Mouse (Mus musculus): ENCODE measurements at regions not wholly inside any gene's neighbourhood (a gene's known extent, or its start where the extent isn't known, plus 50 kb on each side); places are given as distances from the start of the nearest gene placed in this dataset.

DNA sequence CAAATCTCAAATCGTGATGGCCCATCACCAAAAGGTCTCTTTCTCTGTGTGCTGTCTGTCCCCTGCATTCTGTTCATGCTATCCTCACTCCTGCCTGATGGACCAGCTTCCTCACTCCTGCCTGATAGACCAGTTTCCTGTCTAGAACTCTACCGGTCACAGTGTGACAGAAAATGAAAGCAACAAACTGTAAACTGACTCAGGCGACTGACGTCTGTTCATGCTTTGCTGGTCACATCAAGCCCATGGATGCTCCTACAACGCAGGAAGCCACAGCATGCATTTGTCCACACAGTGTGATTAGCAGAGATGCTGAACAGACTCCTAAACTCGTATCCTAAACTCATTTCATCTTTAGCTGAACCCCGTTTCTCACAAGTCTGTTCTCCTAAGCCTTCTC is 227.3 kb upstream of the N4bp1 start:
- no peak for TF ChIP-seq CTCF (IDR thresholded peaks at IDR 0.05; ENCODE audit: control insufficient read depth, insufficient read depth, insufficient replicate concordance, low read depth, low read length)
- TF ChIP-seq POLR2A (IDR thresholded peaks at IDR 0.05; ENCODE audit: control insufficient read depth, low read depth, low read length), result no peak
